Mouse (Mus musculus) thymus, postnatal 4 days (tissue): Measurements from ENCODE around the gene Nap1l3.

Experiments used
- DNase-seq: peaks from one replicate; pipeline ENCODE4 v3.0.0; 2021

The Nap1l3 gene

DNA sequence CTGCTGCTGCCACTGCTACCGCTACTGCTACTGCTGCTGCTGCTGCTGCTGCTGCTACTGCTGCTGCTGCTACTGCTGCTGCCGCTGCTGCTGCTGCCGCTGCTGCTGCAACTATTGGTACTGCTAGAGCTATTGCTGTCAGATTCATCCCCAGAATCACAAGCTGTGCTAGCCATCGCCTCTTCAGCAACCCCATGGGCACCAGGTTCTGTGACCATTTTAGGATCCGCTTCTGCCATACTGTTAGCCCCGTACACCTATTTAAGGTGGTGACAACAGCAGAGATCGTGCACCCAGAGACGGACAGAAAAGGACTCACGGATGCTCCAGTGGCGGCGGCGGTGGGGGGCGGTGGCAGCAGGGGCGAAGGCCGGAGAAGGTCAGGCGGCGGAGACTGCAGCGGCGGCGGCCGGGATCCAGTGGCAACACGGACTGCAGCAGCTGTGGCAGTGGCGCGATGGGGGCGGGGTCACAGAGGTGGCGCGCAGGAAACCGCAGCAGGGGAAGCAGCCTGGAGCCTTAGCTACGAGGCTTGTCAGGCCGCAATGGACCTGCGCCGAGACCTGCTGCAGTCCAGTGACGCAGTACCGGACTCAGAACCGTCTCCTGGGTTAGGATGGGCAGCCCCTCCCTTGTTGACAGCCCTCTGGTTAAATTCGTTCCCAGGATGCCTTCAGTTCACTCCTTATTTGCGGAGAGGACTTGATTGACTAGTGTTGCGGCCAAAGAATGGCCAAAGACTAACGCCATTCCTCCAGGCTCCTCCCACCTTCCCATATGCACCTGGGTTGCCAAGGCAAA lies at the start of gene Nap1l3:
Gene Nap1l3 (minus strand): TSS at position 621 of the 801 bp plus-strand sequence.
- peak; percentile 28 for DNase-seq

DNA sequence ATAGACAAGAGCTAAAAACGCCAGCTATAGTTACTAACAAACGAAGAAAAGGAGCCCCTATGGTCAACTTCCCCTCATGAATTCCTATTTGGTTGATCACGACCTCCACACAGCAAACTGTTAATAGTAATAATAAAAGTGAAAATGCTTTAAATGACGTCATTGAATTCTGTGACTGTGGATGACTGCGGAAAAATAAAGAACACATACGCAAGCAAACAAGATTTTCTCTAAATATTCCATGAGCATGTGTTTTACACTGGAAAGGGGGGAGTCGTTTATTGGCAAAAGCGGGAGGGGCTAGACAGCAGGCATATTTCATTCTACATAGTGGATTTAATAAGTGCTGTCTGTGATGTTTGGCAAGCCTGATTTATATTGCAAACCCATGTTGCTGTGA lies 451 bp upstream of the Nap1l3 start:
- DNase-seq, result no peak
